Mouse (Mus musculus) CD4-positive helper T cell, adult 2 months (primary cell): ENCODE results near the gene Mipol1.
"Not testable (repeated sequence)": the region's sequence is repeated elsewhere in the genome, so short reads cannot be mapped to it uniquely, and the experiment has no call there.

Experiments
- DNase-seq: peaks from one replicate; pipeline ENCODE4 v3.0.0-alpha.2; 2012; ENCODE audit warnings: low read depth, missing footprints, low spot score

Mipol1 gene

GRCm38 (mm10) chr12:57230192-57230706 is at the start of gene Mipol1, which contains the start of gene Prps1l3:
TSS of gene Mipol1 (plus strand) at chr12:57230427.
TSS of gene Prps1l3 (plus strand) at chr12:57230412.
- DNase-seq: peak; percentile 98

GRCm38 (mm10) chr12:57184401-57185147 is 45.7 kb upstream of the Mipol1 start:
- DNase-seq: no peak

- DNase-seq: no peak
Measured at GRCm38 (mm10) chr12:57185475-57185874, 44.8 kb upstream of the Mipol1 start.

- no peak for DNase-seq
Measured at GRCm38 (mm10) chr12:57186126-57186525, 44.1 kb upstream of the Mipol1 start.

GRCm38 (mm10) chr12:57187032-57187431 is 43.2 kb upstream of the Mipol1 start:
- DNase-seq: no peak

- DNase-seq: no peak
Measured at GRCm38 (mm10) chr12:57194609-57195008, 35.6 kb upstream of the Mipol1 start.

- DNase-seq: no peak
Measured at GRCm38 (mm10) chr12:57196286-57196607, 34.0 kb upstream of the Mipol1 start.

GRCm38 (mm10) chr12:57196608-57197362 is 33.4 kb upstream of the Mipol1 start:
- DNase-seq: no peak

GRCm38 (mm10) chr12:57197363-57198026 is 32.7 kb upstream of the Mipol1 start, which contains the start of gene Slc25a21:
TSS of gene Slc25a21 (minus strand) at chr12:57197472.
- DNase-seq: no peak

- DNase-seq: no peak
Measured at GRCm38 (mm10) chr12:57198269-57198668, 32.0 kb upstream of the Mipol1 start.

- no peak for DNase-seq
Measured at GRCm38 (mm10) chr12:57199427-57199826, 30.8 kb upstream of the Mipol1 start.

- DNase-seq: no peak
Measured at GRCm38 (mm10) chr12:57201901-57202300, 28.3 kb upstream of the Mipol1 start.

GRCm38 (mm10) chr12:57204276-57204851 is 25.9 kb upstream of the Mipol1 start:
- DNase-seq: no peak

- peak; percentile 21 for DNase-seq
Measured at GRCm38 (mm10) chr12:57211353-57212311, 18.6 kb upstream of the Mipol1 start.

GRCm38 (mm10) chr12:57212463-57212862 is 17.8 kb upstream of the Mipol1 start:
- DNase-seq: not testable (repeated sequence)

- DNase-seq: no peak
Measured at GRCm38 (mm10) chr12:57226411-57226810, 3.8 kb upstream of the Mipol1 start.

- no peak for DNase-seq
Measured at GRCm38 (mm10) chr12:57227776-57228175, 2.5 kb upstream of the Mipol1 start.

GRCm38 (mm10) chr12:57229703-57230102 is 524 bp upstream of the Mipol1 start:
- DNase-seq: no peak

- DNase-seq: peak; percentile 61
Measured at GRCm38 (mm10) chr12:57231085-57231875, 1.1 kb downstream of the Mipol1 start.

GRCm38 (mm10) chr12:57233386-57233785 is 3.2 kb downstream of the Mipol1 start:
- peak; percentile 7 for DNase-seq
